Mouse (Mus musculus): Measurements from ENCODE around the gene Pde8a.
A peak's percentile ranks its signal among the peaks of the same experiment; 100 is the strongest.
"Not testable (repeated sequence)": the region's sequence is repeated elsewhere in the genome, so short reads cannot be mapped to it uniquely, and the experiment has no call there.

The Pde8a gene

GRCm38 (mm10) chr7:81213347-81214152 lies at the start of gene Pde8a:
Gene Pde8a, plus strand, starts transcription at chr7:81213596.
- peak; percentile 3 for DNase-seq

- no peak for DNase-seq
Measured at GRCm38 (mm10) chr7:81164411-81164810, 49.0 kb upstream of the Pde8a start.

- DNase-seq, result no peak
Measured at GRCm38 (mm10) chr7:81167124-81167523, 46.3 kb upstream of the Pde8a start.

GRCm38 (mm10) chr7:81169351-81169750 lies 44.0 kb upstream of the Pde8a start:
- no peak for DNase-seq

- no peak for DNase-seq
Measured at GRCm38 (mm10) chr7:81173931-81174330, 39.5 kb upstream of the Pde8a start.

- DNase-seq, result no peak
Measured at GRCm38 (mm10) chr7:81174654-81175053, 38.7 kb upstream of the Pde8a start.

GRCm38 (mm10) chr7:81176187-81176769 lies 37.1 kb upstream of the Pde8a start:
- DNase-seq, result no peak

- DNase-seq, result no peak
Measured at GRCm38 (mm10) chr7:81179494-81179893, 33.9 kb upstream of the Pde8a start.

- DNase-seq, result no peak
Measured at GRCm38 (mm10) chr7:81182492-81183175, 30.8 kb upstream of the Pde8a start.

GRCm38 (mm10) chr7:81183181-81183580 lies 30.2 kb upstream of the Pde8a start:
- no peak for DNase-seq

GRCm38 (mm10) chr7:81184136-81184535 lies 29.3 kb upstream of the Pde8a start:
- no peak for DNase-seq

GRCm38 (mm10) chr7:81184651-81185050 lies 28.7 kb upstream of the Pde8a start:
- DNase-seq, result no peak

- DNase-seq, result not testable (repeated sequence)
Measured at GRCm38 (mm10) chr7:81186036-81186435, 27.4 kb upstream of the Pde8a start.

- DNase-seq, result no peak
Measured at GRCm38 (mm10) chr7:81189180-81189579, 24.2 kb upstream of the Pde8a start.

- DNase-seq, result no peak
Measured at GRCm38 (mm10) chr7:81195509-81195908, 17.9 kb upstream of the Pde8a start.

GRCm38 (mm10) chr7:81196796-81197195 lies 16.6 kb upstream of the Pde8a start:
- DNase-seq, result no peak

- DNase-seq, result no peak
Measured at GRCm38 (mm10) chr7:81198538-81198937, 14.9 kb upstream of the Pde8a start.

- no peak for DNase-seq
Measured at GRCm38 (mm10) chr7:81199109-81199508, 14.3 kb upstream of the Pde8a start.

GRCm38 (mm10) chr7:81199757-81200156 lies 13.6 kb upstream of the Pde8a start:
- no peak for DNase-seq

GRCm38 (mm10) chr7:81202389-81202788 lies 11.0 kb upstream of the Pde8a start:
- no peak for DNase-seq

- DNase-seq, result not testable (repeated sequence)
Measured at GRCm38 (mm10) chr7:81203576-81203975, 9.8 kb upstream of the Pde8a start.

GRCm38 (mm10) chr7:81208944-81209343 lies 4.5 kb upstream of the Pde8a start:
- DNase-seq, result no peak

- no peak for DNase-seq
Measured at GRCm38 (mm10) chr7:81209979-81210685, 3.3 kb upstream of the Pde8a start.
